Mouse (Mus musculus) kidney, adult 2 months (tissue): Measurements from ENCODE around the gene Slc44a5. TPM values are rescaled to one million over a fixed set of nuclear protein-coding genes. Genes with fewer than 3 reads are reported as not detected.

Experiments used
- DNase-seq: peaks from one replicate; pipeline ENCODE4 v3.0.0; 2021
- H3K27ac ChIP-seq: fragments of 200-500 bp; 2 replicates; pipeline ENCODE4 v1.5.1; 2012; ENCODE audit warnings: low read depth, low read length, control low read depth, inconsistent platforms; ENCODE audit not compliant: insufficient read depth
- H3K27me3 ChIP-seq: fragments of 200-500 bp; replicated peaks from 2 replicates; pipeline ENCODE4 v1.6.1; 2012; ENCODE audit warnings: mild to moderate bottlenecking, moderate library complexity, low read length, inconsistent platforms; ENCODE audit not compliant: control insufficient read depth, insufficient read depth
- H3K36me3 ChIP-seq: fragments of 200-500 bp; 2 replicates; pipeline ENCODE4 v1.6.1; 2012; ENCODE audit warnings: mild to moderate bottlenecking, moderate library complexity, low read length, inconsistent platforms; ENCODE audit not compliant: control insufficient read depth, insufficient read depth
- H3K4me1 ChIP-seq: fragments of 200-500 bp; 2 replicates; pipeline ENCODE4 v1.6.1; 2011; ENCODE audit warnings: low read length; ENCODE audit not compliant: control insufficient read depth, insufficient read depth
- H3K4me3 ChIP-seq: fragments of 200-500 bp; 2 replicates; pipeline ENCODE4 v1.5.1; 2011; ENCODE audit warnings: mild to moderate bottlenecking, low read depth, low read length, control low read depth; ENCODE audit not compliant: insufficient read depth
- CTCF ChIP-seq: fragments of 200-500 bp; conservative IDR thresholded peaks from 2 replicates; pipeline ENCODE4 v1.5.1; 2011; ENCODE audit warnings: low read depth, mild to moderate bottlenecking, control low read depth, low read length, moderate library complexity, mixed read lengths; ENCODE audit not compliant: insufficient read depth, insufficient read length
- POLR2A ChIP-seq: fragments of 200-500 bp; IDR thresholded peaks from one replicate; pipeline ENCODE4 v1.6.1; 2011; ENCODE audit warnings: low read depth, low read length, control low read depth
- WGBS: fragments of 180-500 bp; shearing (Covaris S2); methylation state at CpG from one replicate; pipeline ENCODE4 v1.1.7; 2018; 5-methylcytosine and 5-hydroxymethylcytosine counted together
- polyA plus RNA-seq: library from polyadenylated mRNA; depleted of rRNA; stranded (reverse); fragments of >200 nt; gene quantifications from 2 replicates; pipeline ENCODE4 v1.2.3, GENCODE M21; 2012

Slc44a5 gene
- polyA plus RNA-seq, 1 experiment, result 0.03 TPM

DNA sequence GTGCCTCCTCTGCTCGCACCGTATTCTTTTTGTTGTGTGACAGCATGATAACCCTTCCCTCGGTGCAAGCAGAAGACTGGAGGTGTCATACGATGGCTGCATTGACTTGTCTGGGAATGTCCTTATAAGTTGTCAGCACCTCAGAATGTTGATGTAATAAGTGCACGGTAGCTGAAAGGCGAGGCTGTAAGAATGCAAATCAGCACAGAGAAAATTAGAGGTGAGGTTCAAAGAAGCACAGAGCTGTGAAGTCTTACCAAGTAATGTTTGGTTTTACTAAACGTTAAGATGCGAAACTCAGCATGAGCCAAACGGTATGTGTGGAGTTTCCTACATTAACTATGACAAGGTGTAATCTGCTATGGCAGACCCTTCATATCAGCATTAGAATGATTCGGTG, 102.5 kb downstream of the Slc44a5 start:
- TF ChIP-seq POLR2A (no peak), CTCF (no peak)
- no peaks in the 10 kb centered on the region for H3K27me3 ChIP-seq
- 84% methylated on average over 10 of the region's 10 CpGs for WGBS
- H3K4me1 ChIP-seq, result no peaks in the 10 kb centered on the region
- H3K36me3 ChIP-seq, result no peaks in the 10 kb centered on the region
- no peak for DNase-seq
- H3K4me3 ChIP-seq, result no peak overlapping the region
- H3K27ac ChIP-seq, result no peak overlapping the region

DNA sequence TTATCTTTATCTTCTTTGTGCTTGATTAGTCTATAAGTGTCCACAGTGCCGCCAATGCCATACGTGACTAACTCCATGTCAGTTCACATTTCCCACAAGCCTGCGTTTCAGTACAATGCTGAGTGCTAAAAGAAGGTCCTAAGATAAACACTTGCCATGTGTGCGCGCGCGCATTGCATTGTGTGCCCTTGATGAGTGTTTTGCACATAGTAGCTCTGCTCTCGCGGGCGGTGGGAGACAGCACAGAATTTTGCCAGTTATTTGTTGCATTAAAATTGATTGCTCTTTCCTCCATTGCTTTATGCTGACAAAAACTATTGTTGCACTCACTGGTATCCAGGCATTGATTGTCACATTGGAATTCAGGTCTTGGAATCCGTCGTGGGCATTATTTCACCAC, 108.5 kb downstream of the Slc44a5 start:
- 91% methylated on average over 12 of the region's 12 CpGs for WGBS
- H3K27ac ChIP-seq, result no peak overlapping the region
- no peaks in the 10 kb centered on the region for H3K36me3 ChIP-seq
- H3K4me1 ChIP-seq, result no peaks in the 10 kb centered on the region
- no peak overlapping the region for H3K4me3 ChIP-seq
- no peaks in the 10 kb centered on the region for H3K27me3 ChIP-seq
- no peak for TF ChIP-seq POLR2A
- TF ChIP-seq CTCF, result no peak
- no peak for DNase-seq

DNA sequence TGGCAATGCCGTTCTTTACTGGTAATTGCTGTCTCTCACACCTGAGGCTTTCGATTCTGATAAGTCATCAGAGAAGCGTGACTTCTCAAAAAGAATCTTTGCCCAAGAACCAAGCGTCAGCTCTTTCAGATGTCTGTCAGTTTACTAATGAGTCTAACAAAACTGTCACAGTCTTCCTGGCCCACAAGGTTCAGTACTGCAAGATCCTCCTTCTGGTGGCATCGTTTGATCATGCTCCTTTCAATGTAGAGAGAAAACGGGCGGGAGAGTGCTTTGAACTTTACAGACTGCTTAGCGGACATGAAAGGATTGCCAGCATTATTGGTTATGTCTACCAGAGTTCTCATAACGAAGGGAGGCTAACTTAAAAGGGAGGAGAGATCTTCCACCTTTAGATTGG, 109.0 kb downstream of the Slc44a5 start:
- no peaks in the 10 kb centered on the region for H3K27me3 ChIP-seq
- 39% methylated on average over 9 of the region's 9 CpGs for WGBS
- no peaks in the 10 kb centered on the region for H3K36me3 ChIP-seq
- no peak for DNase-seq
- H3K4me3 ChIP-seq, result no peak overlapping the region
- TF ChIP-seq POLR2A (no peak), CTCF (no peak)
- H3K27ac ChIP-seq, result no peak overlapping the region
- no peaks in the 10 kb centered on the region for H3K4me1 ChIP-seq

DNA sequence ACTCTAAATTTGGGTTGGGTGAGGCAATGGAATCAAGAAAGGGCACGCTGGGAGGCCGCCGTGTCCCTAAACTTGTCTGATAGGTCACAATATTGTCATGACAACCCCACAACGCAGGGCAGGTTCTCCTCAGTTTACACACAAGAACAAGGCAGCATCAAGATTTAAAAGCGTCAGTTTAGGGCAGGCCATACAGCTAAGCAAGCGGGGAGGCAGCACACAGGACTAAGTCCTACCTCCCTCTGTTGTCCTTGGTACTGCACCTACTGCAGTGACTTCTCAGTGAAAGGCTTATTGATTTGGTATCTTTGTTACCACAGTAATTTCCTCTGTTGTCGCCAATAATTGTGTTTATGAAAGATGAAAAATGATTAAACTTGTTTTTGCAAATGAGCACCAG, 109.7 kb downstream of the Slc44a5 start:
- no peaks in the 10 kb centered on the region for H3K4me1 ChIP-seq
- H3K4me3 ChIP-seq, result no peak overlapping the region
- H3K27me3 ChIP-seq, result no peaks in the 10 kb centered on the region
- no peak overlapping the region for H3K27ac ChIP-seq
- 66% methylated on average over 7 of the region's 7 CpGs for WGBS
- no peak for TF ChIP-seq CTCF
- no peak for TF ChIP-seq POLR2A
- no peaks in the 10 kb centered on the region for H3K36me3 ChIP-seq
- DNase-seq, result no peak

DNA sequence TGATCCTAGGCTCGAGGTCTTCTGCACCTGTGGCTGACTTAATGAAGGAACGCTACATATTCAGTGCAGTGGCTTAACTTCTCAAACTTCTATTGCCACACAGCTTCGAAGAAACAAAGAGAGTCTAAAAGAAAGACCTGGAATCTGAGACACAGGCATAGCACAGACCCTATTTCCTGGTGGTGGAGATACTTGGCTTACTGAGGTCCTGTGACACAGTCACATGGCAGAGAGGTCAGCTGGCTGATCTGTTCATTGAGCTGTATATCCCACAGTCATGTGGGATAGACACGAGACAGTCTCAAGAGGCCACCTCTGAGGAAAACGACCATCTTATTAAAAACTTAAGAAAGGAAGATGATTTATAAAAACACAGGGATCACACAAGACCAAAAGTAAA, 116.8 kb downstream of the Slc44a5 start:
- Histone ChIP-seq H3K36me3 (no peaks in the 10 kb centered on the region), H3K27me3 (no peaks in the 10 kb centered on the region), H3K27ac (no peak overlapping the region), H3K4me3 (no peak overlapping the region), H3K4me1 (no peaks in the 10 kb centered on the region)
- 71% methylated on average over 5 of the region's 5 CpGs for WGBS
- TF ChIP-seq POLR2A (no peak), CTCF (no peak)
- no peak for DNase-seq

DNA sequence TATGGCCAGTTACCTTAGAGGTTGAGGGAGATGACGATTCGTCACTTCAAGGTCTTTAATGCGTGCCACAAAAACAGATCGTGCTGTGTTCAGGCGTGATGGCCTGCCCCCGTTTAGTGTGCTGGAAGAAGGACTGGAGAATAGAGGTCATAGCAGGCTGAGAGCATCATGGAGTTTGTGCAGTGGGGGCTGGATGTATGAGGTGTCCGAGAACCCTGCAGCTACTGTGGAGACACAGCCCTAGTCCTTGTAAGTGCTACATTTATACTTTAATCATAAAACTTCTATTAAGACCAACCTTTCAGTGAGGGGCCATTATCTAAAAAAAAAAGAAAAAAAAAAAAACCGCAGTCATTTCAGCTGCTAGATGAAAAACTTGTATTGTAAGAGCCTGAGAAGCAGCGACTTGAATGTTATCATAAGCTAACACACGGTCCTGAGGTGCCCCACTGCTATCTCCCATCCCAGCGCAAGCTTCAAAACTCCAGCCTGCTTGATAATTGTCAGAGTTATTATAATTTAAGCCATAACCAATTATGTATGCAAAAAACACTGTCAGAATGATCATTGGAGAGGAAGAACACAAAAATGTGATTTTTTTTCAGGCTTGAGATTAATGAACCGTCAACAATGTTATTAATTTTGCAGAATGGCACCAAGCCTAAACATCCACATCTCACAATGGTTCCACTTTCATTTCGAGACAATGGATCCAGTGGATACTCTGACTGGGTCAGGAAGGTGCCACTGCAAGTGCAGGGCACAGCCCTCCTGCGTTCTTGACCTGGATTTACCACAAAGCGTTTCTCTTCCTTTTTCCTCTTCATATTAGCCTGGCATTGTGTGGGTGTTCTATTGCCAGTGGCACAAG, 118.5 kb downstream of the Slc44a5 start:
- Histone ChIP-seq H3K27ac (no peak overlapping the region), H3K4me3 (no peak overlapping the region), H3K36me3 (no peaks in the 10 kb centered on the region), H3K27me3 (no peaks in the 10 kb centered on the region), H3K4me1 (no peaks in the 10 kb centered on the region)
- TF ChIP-seq CTCF, result no peak
- no peak for TF ChIP-seq POLR2A
- whole genome bisulfite sequencing, result 59% methylated on average over 15 of the region's 15 CpGs
- DNase-seq, result no peak

DNA sequence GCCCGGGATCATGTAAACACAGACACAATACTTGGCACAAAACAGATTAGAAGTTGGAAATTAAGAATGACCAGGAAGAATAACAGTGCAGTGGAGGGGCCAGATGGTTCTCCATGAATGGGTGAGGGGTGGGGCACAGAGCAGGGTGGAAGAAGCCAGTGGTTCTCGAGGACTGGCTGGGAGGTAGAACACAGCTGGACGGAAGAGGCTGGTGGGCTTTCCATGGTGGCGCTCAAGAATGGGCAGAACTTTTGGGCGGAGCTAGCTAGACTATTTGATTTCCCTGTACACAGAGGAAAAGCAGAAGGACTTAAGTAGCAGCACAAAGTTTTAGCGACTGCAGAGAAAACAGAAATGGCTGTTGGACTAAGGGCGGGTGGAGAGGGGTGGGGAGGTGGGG, 119.2 kb downstream of the Slc44a5 start:
- Histone ChIP-seq H3K4me1 (no peaks in the 10 kb centered on the region), H3K27ac (no peak overlapping the region), H3K27me3 (no peaks in the 10 kb centered on the region), H3K36me3 (no peaks in the 10 kb centered on the region), H3K4me3 (no peak overlapping the region)
- TF ChIP-seq CTCF, result no peak
- TF ChIP-seq POLR2A, result no peak
- WGBS, result 53% methylated on average over 7 of the region's 7 CpGs
- no peak for DNase-seq
